Mouse (Mus musculus): ENCODE results near the gene Plce1. TPM values are rescaled to one million over a fixed set of nuclear protein-coding genes. Genes with fewer than 3 reads are reported as not detected.

The Plce1 gene
- polyA plus RNA-seq, 1 experiment from 2014 or later: 5.3 TPM

- ATAC-seq (ENCODE audit: insufficient number of reproducible peaks, low FRiP score, low TSS enrichment, low read depth): no peak
- H3K9ac ChIP-seq: no peak overlapping the region
- H3K27me3 ChIP-seq: no peaks in the 10 kb centered on the region
- H3K36me3 ChIP-seq: no peaks in the 10 kb centered on the region
- 40% methylated on average over 6 of the region's 6 CpGs for WGBS
- no peak overlapping the region for H3K4me3 ChIP-seq (replicated peaks)
- no peak overlapping the region for H3K27ac ChIP-seq (replicated peaks)
- no peak overlapping the region for H3K4me2 ChIP-seq (replicated peaks)
- H3K4me1 ChIP-seq: 0 out of 2 replicates have a peak, but pooled peaks cover 4% of the 10 kb centered on the region
- H3K9me3 ChIP-seq (replicated peaks): no peaks in the 10 kb centered on the region
These were observed 164.1 kb downstream of the Plce1 start for GRCm38 (mm10) chr19:38644871-38645595.

DNA sequence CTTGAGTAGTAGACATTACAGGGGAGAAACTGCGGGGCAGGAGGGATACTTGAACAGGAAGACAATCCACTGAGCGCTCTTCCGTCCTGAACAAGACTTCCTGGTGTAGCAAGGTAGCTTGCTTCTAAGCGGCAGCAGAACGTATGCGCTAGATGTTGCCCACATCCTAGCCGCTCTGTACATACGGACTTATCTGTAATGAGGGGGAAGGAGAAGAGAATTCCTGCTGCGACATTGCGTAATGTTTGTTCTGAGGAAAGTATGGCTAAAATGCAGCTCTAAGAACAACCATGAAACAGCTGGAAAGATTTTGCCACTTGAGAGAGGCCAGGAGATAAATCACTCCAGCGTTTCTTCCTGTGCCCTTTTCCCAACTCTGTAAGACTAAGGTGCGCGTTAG, 177.1 kb downstream of the Plce1 start:
- WGBS: 75% methylated on average over 13 of the region's 13 CpGs
- no peak overlapping the region for H3K9ac ChIP-seq
- H3K4me1 ChIP-seq: no peaks in the 10 kb centered on the region
- no peaks in the 10 kb centered on the region for H3K9me3 ChIP-seq (replicated peaks)
- no peak for ATAC-seq (ENCODE audit: insufficient number of reproducible peaks, low FRiP score, low TSS enrichment, low read depth)
- no peaks in the 10 kb centered on the region for H3K36me3 ChIP-seq
- H3K4me3 ChIP-seq (replicated peaks): no peak overlapping the region
- no peak overlapping the region for H3K4me2 ChIP-seq (replicated peaks)
- H3K27ac ChIP-seq (replicated peaks): 0 out of 2 replicates have a peak overlapping the region, but pooled peaks have one; percentile 14
- no peaks in the 10 kb centered on the region for H3K27me3 ChIP-seq

DNA sequence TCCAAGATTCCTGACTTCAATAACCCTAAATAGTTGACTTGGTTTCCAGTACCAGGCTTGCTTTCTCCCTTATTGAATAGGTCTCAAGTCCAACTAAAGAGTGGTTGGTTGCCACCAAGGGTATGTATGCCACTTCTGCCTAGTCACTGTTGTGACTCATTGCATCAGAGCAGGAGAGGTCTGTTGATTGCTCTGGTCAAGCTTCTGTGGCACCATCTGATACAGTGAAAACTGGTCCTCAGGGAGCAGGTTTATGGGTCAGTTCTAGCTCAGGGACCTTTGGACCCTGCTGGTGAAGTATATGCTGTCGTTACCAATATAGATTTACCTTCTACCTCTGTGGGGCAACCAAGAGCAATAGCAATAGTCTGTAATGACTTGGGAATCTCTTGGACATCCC, 184.5 kb downstream of the Plce1 start:
- Histone ChIP-seq H3K36me3 (no peaks in the 10 kb centered on the region), H3K9ac (no peak overlapping the region), H3K4me3 (replicated peaks) (no peak overlapping the region), H3K27ac (replicated peaks) (no peak overlapping the region), H3K4me2 (replicated peaks) (no peak overlapping the region), H3K4me1 (no peaks in the 10 kb centered on the region), H3K9me3 (replicated peaks) (no peaks in the 10 kb centered on the region), H3K27me3 (no peaks in the 10 kb centered on the region)
- 90% methylated on average over 1 of the region's 1 CpGs for WGBS
- no peak for ATAC-seq (ENCODE audit: insufficient number of reproducible peaks, low FRiP score, low TSS enrichment, low read depth)

DNA sequence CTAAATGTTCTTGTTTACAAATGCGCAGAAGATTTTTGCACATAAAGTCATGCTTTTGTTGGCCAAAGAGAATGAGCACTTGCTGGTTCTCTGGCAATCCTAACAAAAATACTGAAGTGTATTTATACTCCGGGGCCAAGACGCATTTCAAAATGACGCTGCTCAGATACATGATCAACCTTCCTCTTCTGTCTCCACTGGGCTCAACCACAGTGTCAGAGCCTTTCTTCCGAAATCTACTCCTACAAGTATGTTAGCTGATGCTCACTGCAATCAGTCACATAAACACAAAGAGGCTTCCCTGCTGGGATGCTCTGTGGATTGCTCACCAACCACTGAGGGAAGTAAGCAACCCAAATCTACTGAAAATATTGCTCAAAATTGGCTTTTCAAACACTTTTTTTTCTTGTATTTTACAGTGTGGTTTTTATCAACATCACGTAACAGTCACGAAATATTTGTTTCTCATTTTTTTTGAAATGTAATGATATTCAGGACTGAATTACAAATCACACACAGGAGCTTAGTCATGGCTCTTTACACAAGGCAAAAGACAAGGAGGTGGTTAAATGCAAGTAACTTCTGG, 191.2 kb downstream of the Plce1 start:
- no peaks in the 10 kb centered on the region for H3K27me3 ChIP-seq
- no peak overlapping the region for H3K4me2 ChIP-seq (replicated peaks)
- H3K27ac ChIP-seq (replicated peaks): no peak overlapping the region
- no peak overlapping the region for H3K9ac ChIP-seq
- H3K9me3 ChIP-seq (replicated peaks): no peaks in the 10 kb centered on the region
- no peaks in the 10 kb centered on the region for H3K36me3 ChIP-seq
- 71% methylated on average over 7 of the region's 7 CpGs for WGBS
- no peak overlapping the region for H3K4me3 ChIP-seq (replicated peaks)
- H3K4me1 ChIP-seq: no peaks in the 10 kb centered on the region
- no peak for ATAC-seq (ENCODE audit: insufficient number of reproducible peaks, low FRiP score, low TSS enrichment, low read depth)

DNA sequence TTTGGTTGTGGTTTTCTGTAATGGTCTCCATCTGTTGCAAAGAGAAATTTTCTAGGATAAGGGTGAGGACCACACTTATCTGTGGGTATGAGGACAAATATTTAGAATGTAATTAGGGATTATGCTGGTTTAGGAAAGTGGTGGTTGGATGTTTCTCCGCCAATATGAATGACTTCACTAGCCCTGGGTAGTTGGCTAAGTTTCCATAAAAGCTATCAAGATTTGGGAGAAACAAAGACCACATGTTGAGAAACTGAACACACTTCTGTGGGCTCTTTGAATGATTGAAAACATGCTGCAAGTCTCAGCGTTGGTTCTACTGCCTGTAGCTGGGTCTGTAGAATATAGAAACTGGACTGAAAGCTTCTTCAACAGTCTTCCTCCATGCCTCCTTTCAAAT, 193.0 kb downstream of the Plce1 start:
- H3K4me3 ChIP-seq (replicated peaks): no peak overlapping the region
- H3K27ac ChIP-seq (replicated peaks): no peak overlapping the region
- ATAC-seq (ENCODE audit: insufficient number of reproducible peaks, low FRiP score, low TSS enrichment, low read depth): no peak
- no peaks in the 10 kb centered on the region for H3K9me3 ChIP-seq (replicated peaks)
- H3K9ac ChIP-seq: no peak overlapping the region
- H3K4me2 ChIP-seq (replicated peaks): no peak overlapping the region
- no peaks in the 10 kb centered on the region for H3K36me3 ChIP-seq
- no peaks in the 10 kb centered on the region for H3K27me3 ChIP-seq
- WGBS: 34% methylated on average over 2 of the region's 2 CpGs
- no peaks in the 10 kb centered on the region for H3K4me1 ChIP-seq

DNA sequence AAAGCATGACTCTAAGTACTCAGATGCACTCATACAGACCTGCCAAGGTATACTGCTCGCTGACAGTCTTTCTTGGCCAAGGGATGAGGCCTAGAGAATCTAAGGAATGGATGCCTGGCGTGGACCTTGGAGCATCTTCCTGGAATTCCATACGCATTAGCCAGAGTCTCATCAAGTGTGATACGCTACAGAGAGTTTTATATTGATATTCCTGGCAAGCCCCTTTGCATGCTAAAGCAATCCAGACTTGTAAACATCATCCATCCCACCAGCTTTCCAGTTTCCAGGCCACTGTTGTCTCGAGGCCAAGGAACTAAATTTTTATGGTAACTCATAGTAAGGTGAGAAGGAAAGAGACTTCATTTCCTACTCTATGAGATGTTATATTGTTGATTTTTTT, 197.7 kb downstream of the Plce1 start:
- H3K36me3 ChIP-seq: no peaks in the 10 kb centered on the region
- WGBS: 72% methylated on average over 5 of the region's 5 CpGs
- ATAC-seq (ENCODE audit: insufficient number of reproducible peaks, low FRiP score, low TSS enrichment, low read depth): no peak

GRCm38 (mm10) chr19:38679520-38679919, 198.6 kb downstream of the Plce1 start:
- Histone ChIP-seq H3K36me3 (no peaks in the 10 kb centered on the region), H3K27me3 (no peaks in the 10 kb centered on the region), H3K9me3 (replicated peaks) (no peaks in the 10 kb centered on the region), H3K4me2 (replicated peaks) (no peak overlapping the region), H3K4me3 (replicated peaks) (no peak overlapping the region), H3K27ac (replicated peaks) (no peak overlapping the region), H3K4me1 (no peaks in the 10 kb centered on the region), H3K9ac (no peak overlapping the region)
- no peak for ATAC-seq (ENCODE audit: insufficient number of reproducible peaks, low FRiP score, low TSS enrichment, low read depth)
- 80% methylated on average over 4 of the region's 4 CpGs for WGBS

More for the DNA sequence above, 197.7 kb downstream of the Plce1 start:
- H3K4me3 ChIP-seq (replicated peaks): no peak overlapping the region
- H3K27ac ChIP-seq (replicated peaks): no peak overlapping the region
- no peaks in the 10 kb centered on the region for H3K4me1 ChIP-seq
- no peak overlapping the region for H3K9ac ChIP-seq
- no peaks in the 10 kb centered on the region for H3K9me3 ChIP-seq (replicated peaks)
- H3K4me2 ChIP-seq (replicated peaks): no peak overlapping the region
- H3K27me3 ChIP-seq: no peaks in the 10 kb centered on the region

- WGBS: 61% methylated on average over 5 of the region's 5 CpGs
- ATAC-seq (ENCODE audit: insufficient number of reproducible peaks, low FRiP score, low TSS enrichment, low read depth): no peak
- H3K4me2 ChIP-seq (replicated peaks): no peak overlapping the region
These were observed 206.4 kb downstream of the Plce1 start for GRCm38 (mm10) chr19:38687326-38687725.

GRCm38 (mm10) chr19:38688741-38689507, 208.0 kb downstream of the Plce1 start:
- 90% methylated on average over 4 of the region's 4 CpGs for WGBS
- Histone ChIP-seq H3K27me3 (no peaks in the 10 kb centered on the region), H3K9me3 (replicated peaks) (no peaks in the 10 kb centered on the region), H3K4me1 (0 out of 2 replicates have a peak, but pooled peaks cover 6% of the 10 kb centered on the region), H3K27ac (replicated peaks) (no peak overlapping the region), H3K4me2 (replicated peaks) (no peak overlapping the region), H3K9ac (no peak overlapping the region), H3K36me3 (no peaks in the 10 kb centered on the region), H3K4me3 (replicated peaks) (no peak overlapping the region)
- no peak for ATAC-seq (ENCODE audit: insufficient number of reproducible peaks, low FRiP score, low TSS enrichment, low read depth)

More at GRCm38 (mm10) chr19:38687326-38687725, 206.4 kb downstream of the Plce1 start:
- Histone ChIP-seq H3K27me3 (no peaks in the 10 kb centered on the region), H3K9me3 (replicated peaks) (no peaks in the 10 kb centered on the region), H3K9ac (no peak overlapping the region), H3K27ac (replicated peaks) (no peak overlapping the region), H3K4me3 (replicated peaks) (no peak overlapping the region), H3K4me1 (0 out of 2 replicates have a peak, but pooled peaks cover 6% of the 10 kb centered on the region), H3K36me3 (no peaks in the 10 kb centered on the region)

DNA sequence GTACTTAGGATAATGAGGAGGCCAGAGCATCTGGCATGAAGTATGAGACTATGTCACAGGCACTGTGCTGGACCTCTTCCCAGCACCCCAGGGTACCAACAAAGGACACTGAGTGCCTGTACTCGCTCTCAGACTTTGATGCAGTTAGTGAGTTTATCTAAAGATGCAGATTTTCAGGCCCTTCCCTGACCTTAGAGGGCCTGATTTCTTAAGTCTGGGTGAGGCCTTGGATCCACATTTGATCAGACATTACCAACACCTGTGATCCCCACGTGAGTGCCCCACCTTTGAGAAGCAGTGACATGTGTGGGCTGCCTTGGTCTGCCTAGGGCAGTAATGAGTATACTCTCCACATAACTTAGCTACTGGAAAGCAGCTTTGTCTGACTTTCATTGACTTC, 209.4 kb downstream of the Plce1 start:
- Histone ChIP-seq H3K4me3 (replicated peaks) (no peak overlapping the region), H3K9ac (no peak overlapping the region), H3K36me3 (no peaks in the 10 kb centered on the region), H3K27me3 (no peaks in the 10 kb centered on the region), H3K27ac (replicated peaks) (no peak overlapping the region), H3K4me2 (replicated peaks) (no peak overlapping the region), H3K9me3 (replicated peaks) (no peaks in the 10 kb centered on the region), H3K4me1 (0 out of 2 replicates have a peak, but pooled peaks cover 6% of the 10 kb centered on the region)
- WGBS: 62% methylated on average over 2 of the region's 2 CpGs
- ATAC-seq (ENCODE audit: insufficient number of reproducible peaks, low FRiP score, low TSS enrichment, low read depth): no peak

DNA sequence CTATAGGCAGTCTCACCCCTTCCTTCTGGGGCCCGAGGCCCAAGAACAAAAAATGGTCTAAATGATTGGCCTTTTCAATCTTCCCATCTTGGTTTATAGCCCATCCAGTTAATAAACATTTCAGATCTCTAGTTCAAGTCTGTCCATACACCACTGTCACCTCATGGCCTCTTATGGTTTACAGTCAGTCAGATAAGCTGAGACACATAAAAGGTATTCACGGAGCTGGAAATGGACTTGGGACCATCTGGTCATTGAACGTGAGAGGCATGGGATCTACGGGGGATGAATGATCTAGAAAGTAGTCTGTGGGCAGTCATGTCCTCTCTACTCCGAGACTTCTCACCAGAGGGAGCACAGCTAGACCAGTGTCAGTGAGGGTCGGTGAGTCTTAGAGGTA, 210.6 kb downstream of the Plce1 start:
- Histone ChIP-seq H3K27ac (replicated peaks) (no peak overlapping the region), H3K36me3 (no peaks in the 10 kb centered on the region), H3K4me1 (0 out of 2 replicates have a peak, but pooled peaks cover 5% of the 10 kb centered on the region), H3K4me2 (replicated peaks) (no peak overlapping the region), H3K9ac (no peak overlapping the region), H3K27me3 (no peaks in the 10 kb centered on the region), H3K9me3 (replicated peaks) (no peaks in the 10 kb centered on the region), H3K4me3 (replicated peaks) (no peak overlapping the region)
- ATAC-seq (ENCODE audit: insufficient number of reproducible peaks, low FRiP score, low TSS enrichment, low read depth): no peak
- 92% methylated on average over 6 of the region's 6 CpGs for WGBS
